Mouse (Mus musculus) adrenal gland, postnatal 10 days (tissue): ENCODE measurements at regions not wholly inside any gene's neighbourhood (a gene's known extent, or its start where the extent isn't known, plus 50 kb on each side); places are given as distances from the start of the nearest gene placed in this dataset.
A peak's percentile ranks its signal among the peaks of the same experiment; 100 is the strongest.
"Not testable (repeated sequence)": the region's sequence is repeated elsewhere in the genome, so short reads cannot be mapped to it uniquely, and the experiment has no call there.

ENCODE experiments used
- DNase-seq: peaks from one replicate; pipeline ENCODE4 v3.0.0; 2021; ENCODE audit warnings: mixed read lengths

DNA sequence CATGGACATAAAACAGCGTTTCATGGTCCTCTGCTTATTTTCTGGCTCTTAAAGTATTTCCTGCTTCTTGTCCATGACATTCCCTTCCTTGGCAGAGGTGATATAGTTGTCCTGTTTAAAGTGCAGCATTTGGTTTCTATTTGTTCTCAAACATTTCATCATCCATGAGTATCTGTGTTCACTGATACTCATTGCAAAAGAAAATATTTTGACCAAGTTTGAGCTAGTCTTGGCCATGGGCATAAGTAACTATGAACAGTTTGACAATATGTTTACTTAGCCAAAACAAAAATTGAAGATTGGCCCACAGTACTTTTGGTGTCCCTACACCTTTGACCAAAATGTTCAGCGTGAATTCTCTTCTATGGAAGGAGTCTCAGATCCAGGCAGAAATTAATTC, 58.7 kb upstream of the 2310057J18Rik start:
- not testable (repeated sequence) for DNase-seq

DNA sequence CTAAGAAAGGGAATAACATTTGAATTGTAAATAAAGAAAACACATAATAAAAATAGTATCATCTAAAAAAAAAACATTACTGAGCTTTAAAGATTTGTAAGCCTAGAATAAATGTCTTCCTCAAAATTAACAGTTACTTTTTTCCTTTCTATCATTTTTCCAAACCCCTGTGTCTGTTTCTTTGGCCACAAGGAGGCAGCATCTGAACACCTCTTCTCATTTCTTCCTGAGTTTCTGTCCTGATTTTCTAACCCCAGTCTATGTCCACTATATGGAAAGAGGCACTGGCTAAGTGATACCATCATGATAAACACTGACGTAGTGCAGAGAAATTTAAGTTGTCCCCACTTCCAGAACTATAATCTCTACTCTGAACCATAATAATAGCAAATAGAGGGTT, 55.8 kb upstream of the Soga3 start:
- DNase-seq: peak; percentile 8
